Mouse (Mus musculus) CH12F3 (cell line): ENCODE results near the gene Schip1.

Experiments used
- in situ Hi-C: fragments of 300-500 bp; cut with MboI; formaldehyde crosslinking; loops from 2 replicates; pipeline ENCODE4 v1.14.3; 2020; ENCODE audit warnings: low sequenced_read_pairs

Gene Schip1

GRCm38 (mm10) chr3:68536071-68536470 is 471.5 kb downstream of the Schip1 start:
- in situ Hi-C loops, result loop anchor here (25.0 kb wide), 1 partner anchor 474 kb away; the partner anchor contains the start of gene Schip1

- in situ Hi-C loops, result loop anchor here (25.0 kb wide), 1 partner anchor 479 kb away; the partner anchor contains the start of gene Schip1
Measured at GRCm38 (mm10) chr3:68541688-68542087, 477.1 kb downstream of the Schip1 start.

- in situ Hi-C loops, result loop anchor here (25.0 kb wide), 1 partner anchor 481 kb away; the partner anchor contains the start of gene Schip1
Measured at GRCm38 (mm10) chr3:68542944-68543501, 478.4 kb downstream of the Schip1 start.

- in situ Hi-C loops, result loop anchor here (25.0 kb wide), 1 partner anchor 483 kb away; the partner anchor contains the start of gene Schip1
Measured at GRCm38 (mm10) chr3:68544811-68545210, 480.2 kb downstream of the Schip1 start.

- in situ Hi-C loops, result loop anchor here (25.0 kb wide), 1 partner anchor 484 kb away; the partner anchor contains the start of gene Schip1
Measured at GRCm38 (mm10) chr3:68545898-68546297, 481.3 kb downstream of the Schip1 start.

- in situ Hi-C loops, result no loop called here
Measured at GRCm38 (mm10) chr3:68555087-68555662, 490.6 kb downstream of the Schip1 start.

GRCm38 (mm10) chr3:68556891-68557290 is 492.3 kb downstream of the Schip1 start:
- in situ Hi-C loops, result no loop called here

- in situ Hi-C loops, result no loop called here
Measured at GRCm38 (mm10) chr3:68558744-68559143, 494.1 kb downstream of the Schip1 start.

GRCm38 (mm10) chr3:68560057-68560456 is 495.5 kb downstream of the Schip1 start:
- in situ Hi-C loops, result no loop called here

- in situ Hi-C loops, result no loop called here
Measured at GRCm38 (mm10) chr3:68562838-68563237, 498.2 kb downstream of the Schip1 start.

- in situ Hi-C loops, result no loop called here
Measured at GRCm38 (mm10) chr3:68563922-68564321, 499.3 kb downstream of the Schip1 start.

- in situ Hi-C loops, result no loop called here
Measured at GRCm38 (mm10) chr3:68564978-68565674, 500.5 kb downstream of the Schip1 start.

GRCm38 (mm10) chr3:68565675-68566055 is 501.1 kb downstream of the Schip1 start:
- in situ Hi-C loops, result no loop called here

- in situ Hi-C loops, result no loop called here
Measured at GRCm38 (mm10) chr3:68567581-68567980, 503.0 kb downstream of the Schip1 start.

- in situ Hi-C loops, result no loop called here
Measured at GRCm38 (mm10) chr3:68568149-68568548, 503.5 kb downstream of the Schip1 start.

GRCm38 (mm10) chr3:68568716-68569115 is 504.1 kb downstream of the Schip1 start:
- in situ Hi-C loops, result no loop called here

- in situ Hi-C loops, result no loop called here
Measured at GRCm38 (mm10) chr3:68570319-68570718, 505.7 kb downstream of the Schip1 start.

GRCm38 (mm10) chr3:68572249-68573225 is 507.9 kb downstream of the Schip1 start:
- in situ Hi-C loops, result no loop called here

GRCm38 (mm10) chr3:68573226-68573624 is 508.6 kb downstream of the Schip1 start:
- in situ Hi-C loops, result no loop called here

GRCm38 (mm10) chr3:68574097-68574496 is 509.5 kb downstream of the Schip1 start:
- in situ Hi-C loops, result no loop called here

- in situ Hi-C loops, result no loop called here
Measured at GRCm38 (mm10) chr3:68574565-68574964, 510.0 kb downstream of the Schip1 start.
